Mouse (Mus musculus): ENCODE measurements around the gene BC005537. TPM values are rescaled to one million over a fixed set of nuclear protein-coding genes. Genes with fewer than 3 reads are reported as not detected.
A peak's percentile ranks its signal among the peaks of the same experiment; 100 is the strongest.
"Not testable (repeated sequence)": the region's sequence is repeated elsewhere in the genome, so short reads cannot be mapped to it uniquely, and the experiment has no call there.

Gene BC005537
- 22.6 and 23.4 TPM in 2 replicates for polyA plus RNA-seq (2015; fragmentation: Nextera tagmentation; extraction: Ambion mirVana)

- WGBS, result under 1% methylated on average over 63 of the region's 74 CpGs
- Histone ChIP-seq H3K4me1 (replicated peaks) (peaks cover 33% of the 10 kb centered on the region), H3K36me3 (peaks cover 8% of the 10 kb centered on the region; the same call in 1 of the 2 replicates), H3K27me3 (no peaks in the 10 kb centered on the region), H3K4me2 (peak within 1 kb of the TSS; percentile 94), H3K9me3 (no peaks in the 10 kb centered on the region), H3K27ac (peak within 1 kb of the TSS; percentile 99), H3K9ac (peak within 1 kb of the TSS; percentile 96), H3K4me3 (peak within 1 kb of the TSS; percentile 98)
- ATAC-seq (ENCODE audit: low FRiP score), result peak; percentile 60
These were observed at the start of gene BC005537 for GRCm38 (mm10) chr13:24801308-24801921. TSS of gene BC005537 (plus strand) at chr13:24801657.

- 91% methylated on average over 3 of the region's 3 CpGs for WGBS
- H3K9me3 ChIP-seq, result no peaks in the 10 kb centered on the region
- no peak overlapping the region for H3K9ac ChIP-seq
- no peak overlapping the region for H3K27ac ChIP-seq
- peaks cover 5% of the 10 kb centered on the region for H3K4me1 ChIP-seq (replicated peaks)
- no peak overlapping the region for H3K4me2 ChIP-seq
- H3K36me3 ChIP-seq, result peaks cover 14% of the 10 kb centered on the region
- ATAC-seq (ENCODE audit: low FRiP score), result no peak
- no peak overlapping the region for H3K4me3 ChIP-seq
- no peaks in the 10 kb centered on the region for H3K27me3 ChIP-seq
These were observed 44.7 kb upstream of the BC005537 start for GRCm38 (mm10) chr13:24756756-24757155.

DNA sequence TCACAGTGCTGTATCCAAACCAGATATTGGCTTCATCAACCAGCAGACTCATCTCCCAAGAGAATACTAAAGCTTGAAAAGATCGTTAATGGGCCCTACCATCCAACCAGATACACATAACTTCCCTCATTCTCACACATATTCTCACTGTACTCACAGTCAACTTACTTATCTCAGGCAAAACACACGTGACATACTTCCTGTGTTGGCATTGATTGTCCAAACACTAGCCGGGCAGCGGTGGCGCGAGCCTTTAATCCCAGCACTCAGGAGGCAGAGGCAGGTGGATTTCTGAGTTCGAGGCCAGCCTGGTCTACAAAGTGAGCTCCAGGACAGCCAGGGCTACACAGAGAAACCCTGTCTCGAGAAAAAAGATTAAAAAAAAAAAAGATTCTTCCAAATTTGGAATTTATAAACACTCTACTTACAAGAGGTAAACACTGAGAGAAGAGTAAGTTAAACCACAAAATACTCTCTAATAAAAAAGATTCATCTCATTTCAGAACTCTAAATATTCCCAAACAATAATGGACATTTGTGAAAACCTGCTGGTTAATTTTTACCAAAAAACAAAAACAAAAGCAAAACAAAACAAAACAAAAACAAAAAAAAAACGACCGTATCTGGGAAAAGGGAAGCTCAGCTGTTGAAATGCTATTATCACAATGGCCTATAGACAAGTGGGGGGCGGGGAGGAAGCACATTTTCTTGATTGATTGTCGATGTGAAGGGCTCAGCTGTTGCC, 43.5 kb upstream of the BC005537 start:
- 86% methylated on average over 12 of the region's 12 CpGs for WGBS
- Histone ChIP-seq H3K4me1 (replicated peaks) (peaks cover 5% of the 10 kb centered on the region), H3K36me3 (peaks cover 14% of the 10 kb centered on the region), H3K4me3 (no peak overlapping the region), H3K27ac (no peak overlapping the region), H3K27me3 (no peaks in the 10 kb centered on the region), H3K9ac (no peak overlapping the region), H3K9me3 (no peaks in the 10 kb centered on the region), H3K4me2 (no peak overlapping the region)
- ATAC-seq (ENCODE audit: low FRiP score), result no peak

DNA sequence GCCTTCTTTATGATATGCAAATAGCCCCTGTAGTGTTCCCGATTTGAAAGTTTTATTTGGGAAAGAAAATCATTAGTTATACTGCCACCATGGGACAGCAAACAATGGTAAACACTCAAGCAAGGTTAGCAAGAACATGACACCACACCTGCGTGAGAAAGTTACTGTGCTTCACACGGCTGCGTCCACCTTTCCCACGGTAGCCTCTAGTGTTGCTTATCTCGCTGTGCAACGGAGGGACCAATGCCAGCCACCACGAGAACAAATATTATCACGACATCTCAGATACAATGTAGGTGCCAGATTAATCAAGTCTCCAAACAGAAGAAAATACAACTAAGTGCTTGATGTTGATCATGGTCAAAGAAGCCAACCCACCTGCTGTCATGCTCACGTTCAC, 42.0 kb upstream of the BC005537 start:
- no peaks in the 10 kb centered on the region for H3K9me3 ChIP-seq
- H3K4me1 ChIP-seq (replicated peaks), result peaks cover 5% of the 10 kb centered on the region
- 92% methylated on average over 10 of the region's 10 CpGs for WGBS
- H3K9ac ChIP-seq, result no peak overlapping the region
- H3K4me2 ChIP-seq, result no peak overlapping the region
- H3K36me3 ChIP-seq, result peaks cover 8% of the 10 kb centered on the region; the same call in 1 of the 2 replicates
- H3K27me3 ChIP-seq, result no peaks in the 10 kb centered on the region
- no peak overlapping the region for H3K4me3 ChIP-seq
- H3K27ac ChIP-seq, result no peak overlapping the region
- ATAC-seq (ENCODE audit: low FRiP score), result no peak

GRCm38 (mm10) chr13:24760351-24760870, 41.0 kb upstream of the BC005537 start:
- 71% methylated on average over 5 of the region's 5 CpGs for WGBS
- Histone ChIP-seq H3K4me1 (replicated peaks) (peaks cover 5% of the 10 kb centered on the region), H3K27me3 (no peaks in the 10 kb centered on the region), H3K9ac (peak overlapping the region; percentile 39; the same call in 1 of the 2 replicates), H3K9me3 (no peaks in the 10 kb centered on the region), H3K4me3 (peak overlapping the region; percentile 75; the same call in 1 of the 2 replicates), H3K27ac (no peak overlapping the region), H3K36me3 (0 out of 2 replicates have a peak, but pooled peaks cover 8% of the 10 kb centered on the region), H3K4me2 (peak overlapping the region; percentile 61)
- ATAC-seq (ENCODE audit: low FRiP score), result no peak

GRCm38 (mm10) chr13:24761083-24761402, 40.4 kb upstream of the BC005537 start:
- peak overlapping the region; percentile 65 for H3K9ac ChIP-seq
- no peaks in the 10 kb centered on the region for H3K27me3 ChIP-seq
- H3K27ac ChIP-seq, result no peak overlapping the region
- 7% methylated on average over 10 of the region's 10 CpGs for WGBS
- H3K4me2 ChIP-seq, result peak overlapping the region; percentile 61
- 0 out of 2 replicates have a peak, but pooled peaks cover 2% of the 10 kb centered on the region for H3K36me3 ChIP-seq
- no peak for ATAC-seq (ENCODE audit: low FRiP score)
- peak overlapping the region; percentile 75 for H3K4me3 ChIP-seq
- peaks cover 5% of the 10 kb centered on the region for H3K4me1 ChIP-seq (replicated peaks)
- H3K9me3 ChIP-seq, result no peaks in the 10 kb centered on the region

DNA sequence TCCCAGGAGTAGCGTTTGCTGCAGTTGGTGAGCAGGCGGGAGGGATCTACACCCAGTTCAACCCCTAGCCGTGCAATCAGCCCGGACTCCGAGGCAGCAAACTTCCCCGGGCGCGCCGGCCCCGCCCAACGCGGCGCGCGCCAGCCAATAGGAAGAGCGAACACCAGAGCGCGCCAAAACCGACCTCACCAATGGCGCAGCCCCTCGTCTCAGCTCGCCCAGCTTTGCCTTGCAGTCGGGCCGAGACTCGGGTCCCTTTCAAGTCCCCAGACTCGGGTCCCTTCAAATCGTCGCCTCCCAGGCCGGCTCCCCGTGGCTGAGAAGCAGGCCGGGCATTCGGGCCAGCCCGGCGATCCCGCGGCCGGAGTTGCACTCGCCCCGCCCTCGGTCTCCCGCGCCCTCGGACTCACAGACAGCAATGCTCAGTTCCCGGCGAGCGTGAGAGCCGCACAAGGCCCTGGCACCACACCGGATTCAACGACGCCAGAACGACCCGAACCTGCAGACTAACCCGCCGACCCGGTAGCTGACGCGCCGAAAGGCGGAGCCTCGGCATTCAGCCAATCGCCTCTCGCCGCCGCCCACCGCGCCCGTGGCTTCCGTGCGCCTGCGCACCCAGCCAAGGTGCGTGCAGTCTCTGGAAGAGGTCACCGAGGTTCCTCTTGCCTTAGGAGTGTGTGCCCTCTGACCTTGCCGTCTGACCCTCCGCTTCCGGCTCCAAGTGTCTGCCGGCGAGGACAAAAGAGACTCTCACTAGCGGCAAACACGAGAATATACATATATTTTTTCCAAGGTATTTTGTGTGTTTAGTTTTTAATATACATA, 39.8 kb upstream of the BC005537 start, which contains the start of gene Gmnn:
Gene Gmnn, minus strand, starts transcription at position 521 of the 825 bp plus-strand sequence.
- Histone ChIP-seq H3K27me3 (no peaks in the 10 kb centered on the region), H3K4me1 (replicated peaks) (peaks cover 5% of the 10 kb centered on the region), H3K4me2 (peak within 1 kb of the TSS; percentile 61), H3K36me3 (no peaks in the 10 kb centered on the region), H3K27ac (no peak within 1 kb of the TSS), H3K9me3 (no peaks in the 10 kb centered on the region), H3K9ac (peak within 1 kb of the TSS; percentile 65), H3K4me3 (peak within 1 kb of the TSS; percentile 75)
- ATAC-seq (ENCODE audit: low FRiP score), result peak; percentile 98
- under 1% methylated on average over 79 of the region's 79 CpGs for WGBS

DNA sequence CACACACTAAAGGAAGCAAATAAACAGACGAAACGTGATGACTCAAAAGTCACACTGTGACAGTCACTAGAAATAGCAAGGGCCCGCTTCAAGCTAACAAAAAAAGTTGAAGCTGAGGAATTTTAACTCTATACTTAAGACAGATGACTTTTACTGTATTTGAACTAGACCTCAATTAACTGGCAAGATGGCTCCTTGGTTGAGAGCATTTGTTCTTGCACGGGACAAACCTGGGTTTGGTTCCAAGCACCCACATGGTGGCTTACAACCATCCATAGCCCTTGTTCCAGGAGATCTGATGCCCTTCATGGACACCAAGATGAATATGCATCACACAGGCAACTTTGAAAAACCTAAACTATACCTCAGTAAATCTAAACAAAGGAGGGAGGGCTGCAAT, 39.2 kb upstream of the BC005537 start:
- Histone ChIP-seq H3K9me3 (no peaks in the 10 kb centered on the region), H3K27me3 (no peaks in the 10 kb centered on the region), H3K27ac (no peak overlapping the region), H3K4me3 (peak overlapping the region; percentile 75), H3K36me3 (no peaks in the 10 kb centered on the region), H3K9ac (peak overlapping the region; percentile 65; the same call in 1 of the 2 replicates), H3K4me2 (peak overlapping the region; percentile 61), H3K4me1 (replicated peaks) (peaks cover 5% of the 10 kb centered on the region)
- WGBS, result 45% methylated on average over 4 of the region's 4 CpGs
- no peak for ATAC-seq (ENCODE audit: low FRiP score)

DNA sequence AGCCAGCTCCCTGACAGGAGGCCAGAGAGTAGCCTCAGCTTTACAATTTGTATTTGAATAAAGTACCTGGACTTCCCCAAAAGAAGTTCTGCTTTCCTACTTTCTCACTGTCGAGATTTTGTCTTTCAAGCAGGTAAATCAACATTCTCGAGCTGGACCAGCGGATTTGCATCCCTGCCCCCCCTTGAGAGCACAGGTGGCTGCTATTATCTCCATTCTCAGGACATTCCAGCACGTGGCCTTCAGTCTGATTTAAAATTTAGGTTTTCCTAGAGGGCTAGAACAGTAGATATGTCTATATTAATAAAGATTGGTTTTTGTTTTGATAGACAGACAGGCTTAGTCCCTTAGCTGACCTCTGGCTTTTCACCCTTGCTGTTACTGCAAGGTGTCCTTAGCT, 33.6 kb upstream of the BC005537 start:
- H3K4me2 ChIP-seq; H3K4me1 ChIP-seq (replicated peaks); H3K27me3 ChIP-seq; H3K36me3 ChIP-seq; H3K27ac ChIP-seq; H3K9me3 ChIP-seq; ATAC-seq (ENCODE audit: low FRiP score); H3K4me3 ChIP-seq; H3K9ac ChIP-seq: not testable (repeated sequence)
- WGBS, result 83% methylated on average over 4 of the region's 4 CpGs

- H3K4me3 ChIP-seq; H3K36me3 ChIP-seq; H3K9me3 ChIP-seq; H3K4me1 ChIP-seq (replicated peaks); ATAC-seq (ENCODE audit: low FRiP score); H3K4me2 ChIP-seq; H3K9ac ChIP-seq; H3K27ac ChIP-seq; H3K27me3 ChIP-seq: not testable (repeated sequence)
- WGBS, result 94% methylated on average over 10 of the region's 10 CpGs
These were observed 30.0 kb upstream of the BC005537 start for GRCm38 (mm10) chr13:24771482-24771881.

DNA sequence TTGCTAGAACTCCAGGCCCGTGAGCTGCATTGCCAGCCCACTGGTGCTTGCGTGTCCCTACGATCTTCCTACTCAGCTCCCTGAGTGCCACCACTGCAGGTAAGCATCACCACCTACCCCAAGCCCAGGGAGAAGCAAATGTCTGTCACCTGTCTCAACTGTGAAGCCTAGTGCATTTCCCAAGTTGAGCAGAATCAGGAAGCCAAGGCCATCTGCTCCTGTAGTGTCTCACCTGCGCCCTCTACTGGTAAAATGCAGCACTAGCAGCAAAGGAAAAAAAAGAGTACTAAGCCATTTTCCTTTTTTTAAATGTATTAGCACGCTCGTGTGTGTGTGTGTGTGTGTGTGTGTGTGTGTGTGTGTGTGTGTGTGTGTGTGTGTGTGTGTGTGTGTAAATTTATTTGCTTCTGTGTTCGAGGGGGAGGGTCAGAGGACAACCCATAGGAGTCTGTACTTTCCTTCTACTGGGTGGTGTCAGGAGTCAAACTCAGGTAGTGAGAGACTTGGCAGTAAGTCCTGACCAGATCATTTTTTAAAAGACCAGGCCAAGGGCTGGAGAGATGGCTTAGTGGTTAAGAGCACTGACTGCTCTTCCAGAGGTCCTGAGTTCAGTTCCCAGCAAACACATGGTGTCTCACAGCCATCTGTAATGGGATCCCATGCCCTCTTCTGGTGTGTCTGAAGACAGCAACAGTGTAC, 25.2 kb upstream of the BC005537 start:
- WGBS, result 52% methylated on average over 7 of the region's 7 CpGs
- Histone ChIP-seq H3K27ac (no peak overlapping the region), H3K4me3 (no peak overlapping the region)

More for the DNA sequence above, 25.2 kb upstream of the BC005537 start:
- Histone ChIP-seq H3K36me3 (no peaks in the 10 kb centered on the region), H3K9me3 (no peaks in the 10 kb centered on the region), H3K9ac (no peak overlapping the region), H3K4me2 (no peak overlapping the region), H3K27me3 (no peaks in the 10 kb centered on the region), H3K4me1 (replicated peaks) (no peaks in the 10 kb centered on the region)
- ATAC-seq (ENCODE audit: low FRiP score), result no peak
